8 mouse cellular contexts compared by ENCODE assay signal in the genomic region with DNA sequence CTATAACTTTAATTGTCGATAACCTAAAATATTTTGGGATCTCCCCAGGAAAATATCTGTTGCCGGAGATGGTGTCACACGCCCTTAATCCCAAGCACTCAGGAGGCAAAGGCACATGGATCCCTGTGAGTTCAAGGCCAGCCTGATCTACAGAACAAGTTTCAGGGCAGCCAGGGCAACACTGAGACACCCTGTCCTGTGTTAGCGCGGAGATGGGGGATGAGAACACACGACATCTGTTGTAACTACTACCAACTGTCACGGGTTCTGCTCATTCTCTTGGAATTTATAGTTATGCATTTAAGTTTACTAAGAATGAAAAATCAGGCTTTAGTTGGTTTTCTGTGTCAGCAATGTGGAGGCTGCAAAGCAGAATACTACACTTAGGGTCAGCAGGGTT. TPM values are rescaled to one million over a fixed set of nuclear protein-coding genes. Genes with fewer than 3 reads are reported as not detected.
DNase-seq lines count a peak whose midpoint lies in the region; ATAC-seq and TF ChIP-seq lines count a peak whose summit lies in the region.

No protein-coding gene starts in this region.

- H3K27ac ChIP-seq in cerebellum, adult 2 months (ENCODE audit: insufficient read depth, low read length) = no peak overlapping the region
- no peak overlapping the region for H3K27ac ChIP-seq in lung, postnatal 0 days (ENCODE audit: low read length)
- peak overlapping the region; percentile 52; the same call in 1 of the 2 replicates for H3K27ac ChIP-seq in liver, embryonic 12.5 days

- TF ChIP-seq EP300 in lung, postnatal 0 days (IDR thresholded peaks at IDR 0.05) = no peak

- peak overlapping the region; percentile 89 for H3K4me3 ChIP-seq in cerebellum, adult 2 months (replicated peaks; ENCODE audit: insufficient read depth, low read depth, low read length)
- H3K4me3 ChIP-seq in lung, postnatal 0 days (ENCODE audit: low read depth, low read length) = peak overlapping the region; percentile 64
- peak overlapping the region; percentile 81 for H3K4me3 ChIP-seq in liver, embryonic 12.5 days

- no peak; the same call in 1 of the 2 replicates for ATAC-seq in lung, postnatal 0 days
- ATAC-seq in liver, embryonic 12.5 days = no peak

- 23% methylated on average over 7 of the region's 7 CpGs for WGBS in cerebellum, adult 2 months
- WGBS in lung, postnatal 0 days = 34% methylated on average over 7 of the region's 7 CpGs
- WGBS in liver, embryonic 12.5 days (ENCODE audit: insufficient replicate concordance) = 37% methylated on average over 7 of the region's 7 CpGs

- H3K27me3 ChIP-seq in cerebellum, adult 2 months (ENCODE audit: control insufficient read depth, insufficient read depth, low read length) = no peaks in the 10 kb centered on the region
- no peaks in the 10 kb centered on the region for H3K27me3 ChIP-seq in lung, postnatal 0 days (replicated peaks; ENCODE audit: insufficient read depth, low read length)
- no peaks in the 10 kb centered on the region for H3K27me3 ChIP-seq in liver, embryonic 12.5 days (replicated peaks)

- no peaks in the 10 kb centered on the region for H3K9me3 ChIP-seq in lung, postnatal 0 days (ENCODE audit: low read length)
- H3K9me3 ChIP-seq in liver, embryonic 12.5 days (replicated peaks) = no peaks in the 10 kb centered on the region

- no peaks in the 10 kb centered on the region for H3K36me3 ChIP-seq in lung, postnatal 0 days (ENCODE audit: insufficient read depth, low read length)
- peaks cover 19% of the 10 kb centered on the region for H3K36me3 ChIP-seq in liver, embryonic 12.5 days

- H3K4me2 ChIP-seq in lung, postnatal 0 days (replicated peaks; ENCODE audit: low read depth, low read length) = peak overlapping the region; percentile 85
- H3K4me2 ChIP-seq in liver, embryonic 12.5 days = peak overlapping the region; percentile 98

- no peak for DNase-seq in cerebellum, adult 2 months
- DNase-seq in cerebellum, postnatal 25 days = no peak
- no peak for DNase-seq in lung, postnatal 0 days (ENCODE audit: low spot score)
- DNase-seq in lung, postnatal 4 days = no peak
- DNase-seq in telencephalon, adult 2 months (ENCODE audit: low read depth, low spot score) = peak; percentile 50
- DNase-seq in right cerebral cortex, postnatal 25 days = no peak
- DNase-seq in natural killer cell, adult 2 months (ENCODE audit: low spot score in 2 of 2) = no peak

- TF ChIP-seq POLR2A in cerebellum, adult 2 months (IDR thresholded peaks at IDR 0.05; ENCODE audit: borderline replicate concordance, insufficient read depth, low read length) = no peak

- peaks cover 5% of the 10 kb centered on the region; the same call in 1 of the 2 replicates for H3K4me1 ChIP-seq in cerebellum, adult 2 months (ENCODE audit: control insufficient read depth, insufficient read depth, low read length)
- H3K4me1 ChIP-seq in lung, postnatal 0 days (ENCODE audit: insufficient read depth, low read depth, low read length) = peaks cover 8% of the 10 kb centered on the region; the same call in 1 of the 2 replicates
- peaks cover 42% of the 10 kb centered on the region for H3K4me1 ChIP-seq in liver, embryonic 12.5 days

- H3K9ac ChIP-seq in lung, postnatal 0 days (replicated peaks; ENCODE audit: low read depth) = no peak overlapping the region
- peak overlapping the region; percentile 23; the same call in 1 of the 2 replicates for H3K9ac ChIP-seq in liver, embryonic 12.5 days

- no peak for TF ChIP-seq CTCF in cerebellum, adult 2 months (IDR thresholded peaks at IDR 0.05; ENCODE audit: borderline replicate concordance, insufficient read depth, low read depth, low read length)
- TF ChIP-seq CTCF in lung, postnatal 0 days (IDR thresholded peaks at IDR 0.05) = no peak

RNA-seq across cellular contexts. Expression of a gene that starts 0.5 kb away (rescaled TPM):
- 58.1 and 63.1 TPM in 2 replicates for polyA plus RNA-seq in cerebellum, adult 2 months (2012; rRNA removed)
- 21.0 and 23.1 TPM in 2 replicates for polyA plus RNA-seq in lung, postnatal 0 days (2015; fragmentation: Nextera tagmentation; extraction: Ambion mirVana)
- polyA plus RNA-seq in liver, embryonic 12.5 days (2016; fragmentation: Nextera tagmentation; extraction: Ambion mirVana) = 111 and 115 TPM in 2 replicates
